Mouse (Mus musculus): ENCODE results near the gene Ralgps1.

GRCm38 (mm10) chr2:33222480-33222879, 148.8 kb downstream of the Ralgps1 start:
- TF ChIP-seq CTCF (IDR thresholded peaks at IDR 0.05; ENCODE audit: extremely low read depth, insufficient read depth, insufficient read length, insufficient replicate concordance) (no peak), POLR2A (IDR thresholded peaks at IDR 0.05; ENCODE audit: low read depth, low read length) (no peak)

Measured in spleen, adult 2 months (tissue).